Mouse (Mus musculus): ENCODE measurements around the gene Tsc1. TPM values are rescaled to one million over a fixed set of nuclear protein-coding genes. Genes with fewer than 3 reads are reported as not detected.

Tsc1 gene
- polyA plus RNA-seq, 1 experiment from 2014 or later = 8.9 TPM

DNA sequence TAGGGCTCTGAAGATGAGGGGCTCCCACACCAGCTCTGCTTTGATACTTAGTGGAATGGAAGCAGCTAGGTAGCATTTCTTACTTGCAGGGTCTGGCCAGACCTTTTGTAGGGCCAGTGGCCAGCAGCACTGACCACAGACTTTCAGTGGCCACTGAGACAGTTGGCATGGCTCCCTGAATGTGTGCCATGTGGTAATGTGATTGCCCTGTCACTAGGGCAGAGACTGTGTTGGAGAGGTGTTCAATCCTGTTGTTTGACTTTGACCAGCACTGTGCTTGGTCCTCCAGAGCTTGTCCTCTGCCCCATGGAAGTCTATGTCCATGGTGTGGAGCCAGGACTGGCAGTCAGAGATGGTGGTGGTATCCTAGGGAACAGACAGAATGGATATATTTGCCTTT, 9.5 kb downstream of the Tsc1 start:
- H3K27me3 ChIP-seq = no peaks in the 10 kb centered on the region
- no peak overlapping the region for H3K27ac ChIP-seq (replicated peaks)
- ATAC-seq (ENCODE audit: insufficient read depth) = no peak
- H3K4me1 ChIP-seq (replicated peaks) = peaks cover 8% of the 10 kb centered on the region; the same call in 1 of the 2 replicates
- H3K4me2 ChIP-seq = no peak overlapping the region
- no peak overlapping the region for H3K9ac ChIP-seq
- H3K36me3 ChIP-seq (replicated peaks) = peaks cover 5% of the 10 kb centered on the region; the same call in 1 of the 2 replicates
- no peaks in the 10 kb centered on the region for H3K9me3 ChIP-seq (replicated peaks)
- no peak overlapping the region for H3K4me3 ChIP-seq (replicated peaks)

GRCm38 (mm10) chr2:28653351-28653750, 12.3 kb downstream of the Tsc1 start:
- H3K9me3 ChIP-seq (replicated peaks) = no peaks in the 10 kb centered on the region
- no peaks in the 10 kb centered on the region for H3K27me3 ChIP-seq
- no peak for ATAC-seq (ENCODE audit: insufficient read depth)
- no peak overlapping the region for H3K4me3 ChIP-seq (replicated peaks)
- H3K27ac ChIP-seq (replicated peaks) = no peak overlapping the region
- no peaks in the 10 kb centered on the region for H3K4me1 ChIP-seq (replicated peaks)
- no peak overlapping the region for H3K4me2 ChIP-seq
- H3K36me3 ChIP-seq (replicated peaks) = peaks cover 15% of the 10 kb centered on the region
- no peak overlapping the region for H3K9ac ChIP-seq
- 82% methylated on average over 7 of the region's 7 CpGs for WGBS (ENCODE audit: insufficient replicate concordance)

GRCm38 (mm10) chr2:28654295-28654694, 13.3 kb downstream of the Tsc1 start:
- Histone ChIP-seq H3K4me1 (replicated peaks) (no peaks in the 10 kb centered on the region), H3K4me3 (replicated peaks) (no peak overlapping the region), H3K4me2 (no peak overlapping the region), H3K36me3 (replicated peaks) (peaks cover 25% of the 10 kb centered on the region), H3K9me3 (replicated peaks) (no peaks in the 10 kb centered on the region), H3K27ac (replicated peaks) (no peak overlapping the region), H3K27me3 (no peaks in the 10 kb centered on the region), H3K9ac (no peak overlapping the region)
- ATAC-seq (ENCODE audit: insufficient read depth) = no peak
- WGBS (ENCODE audit: insufficient replicate concordance) = 40% methylated on average over 2 of the region's 2 CpGs

DNA sequence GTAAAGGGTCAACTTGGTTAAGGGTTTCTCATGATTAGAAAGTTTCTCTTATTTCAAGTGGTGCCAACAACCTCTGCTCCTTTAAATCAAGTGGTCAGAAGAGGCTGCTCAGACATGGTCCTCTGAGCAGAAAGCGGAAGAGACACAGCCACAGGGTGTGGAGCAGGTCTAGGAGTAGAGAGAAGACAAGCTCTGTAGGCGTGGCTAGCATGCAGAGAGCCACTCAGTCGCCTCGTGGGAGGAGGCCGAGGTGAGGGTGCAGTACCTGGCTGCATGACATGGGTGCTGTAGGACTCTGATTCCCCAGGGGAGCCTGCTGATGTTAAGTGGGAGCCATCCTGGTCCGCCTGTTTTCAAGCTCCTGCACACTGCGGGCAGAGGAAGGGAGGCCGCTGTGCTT, 15.2 kb downstream of the Tsc1 start:
- H3K4me2 ChIP-seq = no peak overlapping the region
- ATAC-seq (ENCODE audit: insufficient read depth) = no peak
- no peaks in the 10 kb centered on the region for H3K9me3 ChIP-seq (replicated peaks)
- H3K4me1 ChIP-seq (replicated peaks) = no peaks in the 10 kb centered on the region
- peaks cover 43% of the 10 kb centered on the region for H3K36me3 ChIP-seq (replicated peaks)
- no peak overlapping the region for H3K9ac ChIP-seq
- H3K27ac ChIP-seq (replicated peaks) = no peak overlapping the region
- H3K4me3 ChIP-seq (replicated peaks) = no peak overlapping the region
- WGBS (ENCODE audit: insufficient replicate concordance) = 71% methylated on average over 8 of the region's 8 CpGs
- H3K27me3 ChIP-seq = no peaks in the 10 kb centered on the region

DNA sequence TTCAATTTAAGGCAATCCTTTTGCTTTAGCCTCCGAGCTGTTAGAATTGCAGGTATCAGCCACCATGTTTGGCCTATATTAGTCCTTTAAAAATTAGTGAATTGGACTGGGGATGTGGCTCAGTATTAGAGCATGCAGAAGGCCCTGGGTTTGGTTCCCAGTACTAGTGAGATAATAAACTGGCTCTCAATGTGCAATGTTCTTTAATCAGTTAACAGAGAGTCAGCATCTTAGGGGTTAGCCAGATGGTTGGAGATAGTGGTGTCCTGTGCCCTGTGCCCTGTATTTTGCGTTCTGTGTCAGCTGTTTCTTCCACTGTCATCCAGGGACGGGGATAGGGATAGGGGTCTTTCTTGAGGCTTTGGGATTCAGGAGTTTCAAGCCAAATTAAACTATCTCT, 21.9 kb downstream of the Tsc1 start:
- no peak overlapping the region for H3K4me3 ChIP-seq (replicated peaks)
- H3K4me2 ChIP-seq = no peak overlapping the region
- H3K4me1 ChIP-seq (replicated peaks) = peaks cover 9% of the 10 kb centered on the region
- H3K36me3 ChIP-seq (replicated peaks) = peaks cover 93% of the 10 kb centered on the region
- no peaks in the 10 kb centered on the region for H3K27me3 ChIP-seq
- H3K27ac ChIP-seq (replicated peaks) = no peak overlapping the region
- WGBS (ENCODE audit: insufficient replicate concordance) = 64% methylated on average over 3 of the region's 3 CpGs
- H3K9me3 ChIP-seq (replicated peaks) = no peaks in the 10 kb centered on the region
- peak; percentile 62 for ATAC-seq (ENCODE audit: insufficient read depth)
- no peak overlapping the region for H3K9ac ChIP-seq

DNA sequence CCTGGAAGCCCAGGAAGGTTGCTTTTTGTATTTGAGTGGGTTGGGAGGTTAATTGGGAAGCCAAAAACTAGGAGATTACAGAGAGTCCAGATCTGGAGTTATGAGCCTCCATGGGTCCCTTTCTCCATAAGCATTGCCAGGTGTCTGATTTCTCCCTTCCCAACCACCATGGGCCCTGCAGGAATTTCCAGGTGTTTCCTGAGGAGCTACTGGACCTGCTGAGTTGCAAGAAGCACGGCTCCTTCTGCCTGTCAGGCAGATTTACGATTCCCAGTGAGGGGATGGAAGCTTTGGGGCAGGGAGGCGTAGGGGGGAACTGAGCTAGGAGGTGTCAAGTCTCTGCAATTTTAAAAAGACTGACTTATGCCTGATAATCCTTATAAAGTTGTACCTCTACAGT, 24.8 kb downstream of the Tsc1 start:
- no peak overlapping the region for H3K4me2 ChIP-seq
- H3K27ac ChIP-seq (replicated peaks) = no peak overlapping the region
- no peak overlapping the region for H3K4me3 ChIP-seq (replicated peaks)
- H3K4me1 ChIP-seq (replicated peaks) = peaks cover 9% of the 10 kb centered on the region
- H3K9me3 ChIP-seq (replicated peaks) = no peaks in the 10 kb centered on the region
- 82% methylated on average over 3 of the region's 3 CpGs for WGBS (ENCODE audit: insufficient replicate concordance)
- no peaks in the 10 kb centered on the region for H3K27me3 ChIP-seq
- H3K36me3 ChIP-seq (replicated peaks) = peaks cover 89% of the 10 kb centered on the region
- H3K9ac ChIP-seq = no peak overlapping the region
- ATAC-seq (ENCODE audit: insufficient read depth) = no peak

GRCm38 (mm10) chr2:28671438-28671837, 30.4 kb downstream of the Tsc1 start:
- 60% methylated on average over 2 of the region's 2 CpGs for whole genome bisulfite sequencing (ENCODE audit: insufficient replicate concordance)
- Histone ChIP-seq H3K4me3 (replicated peaks) (no peak overlapping the region), H3K9ac (no peak overlapping the region), H3K9me3 (replicated peaks) (no peaks in the 10 kb centered on the region), H3K4me1 (replicated peaks) (0 out of 2 replicates have a peak, but pooled peaks cover 4% of the 10 kb centered on the region), H3K27ac (replicated peaks) (no peak overlapping the region), H3K36me3 (replicated peaks) (peaks cover 88% of the 10 kb centered on the region), H3K27me3 (no peaks in the 10 kb centered on the region), H3K4me2 (no peak overlapping the region)
- ATAC-seq (ENCODE audit: insufficient read depth) = no peak

GRCm38 (mm10) chr2:28676005-28676404, 35.0 kb downstream of the Tsc1 start:
- Histone ChIP-seq H3K4me2 (no peak overlapping the region; the same call in 1 of the 2 replicates), H3K9ac (no peak overlapping the region), H3K9me3 (replicated peaks) (no peaks in the 10 kb centered on the region), H3K36me3 (replicated peaks) (peaks cover 87% of the 10 kb centered on the region), H3K4me1 (replicated peaks) (0 out of 2 replicates have a peak, but pooled peaks cover 4% of the 10 kb centered on the region), H3K27ac (replicated peaks) (no peak overlapping the region), H3K27me3 (no peaks in the 10 kb centered on the region), H3K4me3 (replicated peaks) (no peak overlapping the region)
- peak; percentile 31; the same call in 1 of the 2 replicates for ATAC-seq (ENCODE audit: insufficient read depth)
- WGBS (ENCODE audit: insufficient replicate concordance) = 75% methylated on average over 8 of the region's 8 CpGs

- no peaks in the 10 kb centered on the region for H3K27me3 ChIP-seq
- no peak overlapping the region for H3K27ac ChIP-seq (replicated peaks)
- no peak for ATAC-seq (ENCODE audit: insufficient read depth)
- no peaks in the 10 kb centered on the region for H3K9me3 ChIP-seq (replicated peaks)
- no peak overlapping the region for H3K4me3 ChIP-seq (replicated peaks)
- 45% methylated on average over 4 of the region's 4 CpGs for WGBS (ENCODE audit: insufficient replicate concordance)
- H3K36me3 ChIP-seq (replicated peaks) = peaks cover 89% of the 10 kb centered on the region
- no peak overlapping the region for H3K4me2 ChIP-seq
- no peak overlapping the region for H3K9ac ChIP-seq
- H3K4me1 ChIP-seq (replicated peaks) = no peaks in the 10 kb centered on the region
Observed at GRCm38 (mm10) chr2:28680710-28681109, 39.7 kb downstream of the Tsc1 start.

- no peak for ATAC-seq (ENCODE audit: insufficient read depth)
- no peak overlapping the region for H3K4me2 ChIP-seq
- H3K36me3 ChIP-seq (replicated peaks) = peaks cover 91% of the 10 kb centered on the region
- no peaks in the 10 kb centered on the region for H3K27me3 ChIP-seq
- no peak overlapping the region for H3K27ac ChIP-seq (replicated peaks)
- no peak overlapping the region for H3K9ac ChIP-seq
- no peaks in the 10 kb centered on the region for H3K9me3 ChIP-seq (replicated peaks)
- H3K4me1 ChIP-seq (replicated peaks) = no peaks in the 10 kb centered on the region
- H3K4me3 ChIP-seq (replicated peaks) = no peak overlapping the region
- WGBS (ENCODE audit: insufficient replicate concordance) = 83% methylated on average over 4 of the region's 4 CpGs
Observed at GRCm38 (mm10) chr2:28681718-28682117, 40.7 kb downstream of the Tsc1 start.

DNA sequence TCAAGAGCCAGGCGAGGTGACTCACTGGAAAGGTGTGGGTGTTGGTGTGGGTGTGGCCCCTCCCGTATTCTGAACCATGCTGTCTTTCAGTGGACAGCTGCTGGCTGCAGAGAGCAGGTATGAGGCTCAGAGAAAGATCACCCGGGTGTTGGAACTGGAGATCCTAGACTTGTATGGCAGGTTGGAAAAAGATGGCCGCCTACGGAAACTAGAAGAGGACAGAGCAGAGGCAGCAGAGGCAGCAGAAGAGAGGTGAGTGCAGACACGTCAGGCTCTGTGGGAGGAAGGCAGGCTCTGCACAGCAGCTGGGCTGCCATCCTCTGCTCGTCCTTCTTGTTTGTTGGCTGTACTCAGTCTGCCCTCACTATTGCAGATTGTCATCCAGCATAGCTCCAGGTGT, 44.9 kb downstream of the Tsc1 start:
- no peak for ATAC-seq (ENCODE audit: insufficient read depth)
- Histone ChIP-seq H3K27ac (replicated peaks) (no peak overlapping the region), H3K4me1 (replicated peaks) (no peaks in the 10 kb centered on the region), H3K4me2 (no peak overlapping the region), H3K4me3 (replicated peaks) (no peak overlapping the region), H3K9ac (no peak overlapping the region), H3K36me3 (replicated peaks) (peaks cover 72% of the 10 kb centered on the region), H3K27me3 (no peaks in the 10 kb centered on the region), H3K9me3 (replicated peaks) (no peaks in the 10 kb centered on the region)
- 81% methylated on average over 7 of the region's 7 CpGs for WGBS (ENCODE audit: insufficient replicate concordance)

DNA sequence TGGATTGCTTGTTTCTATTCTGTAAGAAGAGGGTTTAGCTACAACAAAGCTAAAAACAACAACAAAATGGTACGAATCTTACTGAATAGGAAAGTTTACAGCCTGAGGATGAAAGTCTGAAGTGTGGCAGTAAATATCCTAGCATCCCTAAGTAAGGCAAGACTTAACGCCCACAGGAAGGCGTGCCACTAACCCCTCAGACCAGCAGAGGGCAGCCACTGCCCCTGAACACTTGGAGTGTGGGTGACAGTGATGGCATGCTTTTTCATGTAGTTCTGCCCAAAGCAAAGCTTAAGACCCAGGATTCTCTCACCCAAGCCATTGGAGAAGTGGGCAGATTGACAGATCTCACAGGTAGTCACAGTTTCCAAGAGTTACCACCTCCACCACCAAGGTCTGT, 47.4 kb downstream of the Tsc1 start:
- Histone ChIP-seq H3K4me3 (replicated peaks) (no peak overlapping the region), H3K36me3 (replicated peaks) (peaks cover 46% of the 10 kb centered on the region), H3K27ac (replicated peaks) (no peak overlapping the region), H3K4me2 (no peak overlapping the region), H3K9ac (no peak overlapping the region), H3K4me1 (replicated peaks) (no peaks in the 10 kb centered on the region), H3K27me3 (no peaks in the 10 kb centered on the region), H3K9me3 (replicated peaks) (no peaks in the 10 kb centered on the region)
- 38% methylated on average over 3 of the region's 3 CpGs for WGBS (ENCODE audit: insufficient replicate concordance)
- no peak for ATAC-seq (ENCODE audit: insufficient read depth)

Data from liver, embryonic 15.5 days (tissue).